Mouse (Mus musculus): ENCODE data around the gene Astl. TPM values are rescaled to one million over a fixed set of nuclear protein-coding genes. Genes with fewer than 3 reads are reported as not detected.

The Astl gene
- total RNA-seq, 2 experiments from 2014 or later, result not detected

DNA sequence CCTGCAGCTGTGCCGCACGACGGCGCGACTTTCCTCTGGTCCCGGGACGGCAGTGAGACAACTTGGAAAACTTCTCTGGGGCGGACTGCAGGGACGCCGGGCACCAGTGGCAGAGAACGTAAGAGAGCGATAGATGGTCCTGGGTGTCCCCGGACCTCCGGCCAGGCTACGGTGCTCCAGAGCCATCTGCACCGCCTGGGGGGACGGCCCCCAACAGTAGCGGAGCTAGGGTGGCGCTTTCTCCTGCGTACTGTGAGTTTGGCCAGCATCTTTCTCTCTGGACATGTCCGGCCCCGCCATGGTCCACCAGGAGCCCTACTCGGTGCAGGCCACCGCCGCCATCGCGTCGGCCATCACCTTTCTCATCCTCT, 24.8 kb downstream of the Astl start:
- DNase-seq, result no peak
- intact Hi-C loops (cut with DNase I), result loop anchor here (2.0 to 10.0 kb wide), 2 partner anchors 70 to 192 kb away; no protein-coding TSS in a partner anchor

DNA sequence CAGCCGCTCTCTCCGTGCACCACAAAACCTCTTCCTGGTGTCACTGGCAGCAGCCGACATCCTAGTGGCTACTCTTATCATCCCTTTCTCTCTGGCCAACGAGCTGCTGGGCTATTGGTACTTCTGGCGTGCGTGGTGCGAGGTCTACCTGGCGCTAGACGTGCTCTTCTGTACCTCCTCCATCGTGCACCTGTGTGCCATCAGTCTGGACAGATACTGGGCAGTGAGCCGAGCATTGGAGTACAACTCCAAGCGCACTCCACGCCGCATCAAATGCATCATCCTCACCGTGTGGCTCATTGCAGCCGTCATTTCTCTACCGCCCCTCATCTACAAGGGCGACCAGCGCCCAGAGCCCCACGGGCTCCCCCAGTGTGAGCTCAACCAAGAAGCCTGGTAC, 25.3 kb downstream of the Astl start:
- no peak for DNase-seq
- intact Hi-C loops (cut with DNase I), result loop anchor here (2.0 to 10.0 kb wide), 2 partner anchors 69 to 191 kb away; no protein-coding TSS in a partner anchor

DNA sequence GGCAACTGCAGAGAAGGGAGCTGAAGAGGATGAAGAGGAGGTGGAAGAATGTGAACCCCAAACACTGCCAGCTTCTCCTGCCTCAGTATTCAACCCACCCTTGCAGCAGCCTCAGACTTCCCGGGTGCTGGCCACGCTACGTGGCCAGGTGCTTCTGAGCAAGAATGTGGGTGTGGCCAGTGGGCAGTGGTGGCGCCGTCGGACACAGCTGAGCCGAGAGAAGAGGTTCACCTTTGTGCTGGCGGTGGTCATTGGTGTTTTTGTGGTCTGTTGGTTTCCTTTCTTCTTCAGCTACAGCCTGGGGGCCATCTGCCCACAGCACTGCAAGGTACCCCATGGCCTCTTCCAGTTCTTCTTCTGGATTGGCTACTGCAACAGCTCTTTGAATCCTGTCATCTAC, 26.0 kb downstream of the Astl start:
- no peak for DNase-seq
- intact Hi-C loops (cut with DNase I), result loop anchor here (10.0 kb wide), 1 partner anchor 190 kb away; no protein-coding TSS in a partner anchor

GRCm38 (mm10) chr2:127367126-127367820, 28.8 kb downstream of the Astl start:
- no peak for DNase-seq
- intact Hi-C loops (cut with DNase I), result loop anchor here (10.0 kb wide), 1 partner anchor 188 kb away; no protein-coding TSS in a partner anchor

GRCm38 (mm10) chr2:127369703-127370376, 31.4 kb downstream of the Astl start:
- DNase-seq, result no peak
- intact Hi-C loops (cut with DNase I), result loop anchor here (10.0 kb wide), 1 partner anchor 185 kb away; no protein-coding TSS in a partner anchor

- intact Hi-C loops (cut with DNase I), result no loop called here
- no peak for DNase-seq
Measured at GRCm38 (mm10) chr2:127370561-127371483, 32.4 kb downstream of the Astl start.

DNA sequence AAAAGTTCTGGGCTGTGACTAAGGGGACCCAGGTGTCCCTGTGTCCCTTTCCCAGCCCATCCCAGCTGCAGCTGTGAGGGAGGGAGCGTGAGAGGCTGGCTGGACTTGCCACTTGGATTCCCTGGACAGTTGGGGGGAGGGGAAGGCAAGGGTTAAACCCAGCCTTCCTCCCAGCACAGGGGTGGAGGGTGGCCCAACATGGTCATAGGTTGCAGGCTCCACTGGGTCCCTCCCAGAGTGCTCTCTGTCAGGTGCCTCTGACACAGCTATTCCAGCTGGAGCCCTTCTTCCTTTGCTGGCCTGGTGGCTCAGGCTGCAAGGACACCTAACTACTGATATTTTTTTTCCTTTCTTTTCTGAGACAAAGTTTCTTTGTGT, 33.0 kb downstream of the Astl start:
- DNase-seq, result no peak
- intact Hi-C loops (cut with DNase I), result no loop called here

DNA sequence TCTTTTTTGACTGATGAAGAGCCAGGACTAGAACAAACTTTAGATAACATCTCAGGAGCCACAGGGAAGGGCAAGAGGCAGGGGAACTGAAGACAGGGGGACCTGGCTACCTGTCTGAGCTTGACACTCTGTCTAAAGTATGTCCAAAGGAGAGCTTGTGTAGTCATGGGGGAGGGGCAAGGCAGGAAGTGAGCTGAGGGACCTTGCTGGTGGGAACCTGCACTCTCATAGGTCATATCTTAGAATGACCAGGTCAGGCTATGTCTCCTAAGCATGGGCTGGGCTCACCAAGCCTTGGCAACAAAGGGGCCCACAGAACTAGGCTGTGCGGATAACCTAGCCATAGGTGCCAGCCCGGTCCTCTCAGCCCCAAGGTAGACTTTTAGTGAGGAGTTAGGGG, 33.6 kb downstream of the Astl start:
- intact Hi-C loops (cut with DNase I), result no loop called here
- DNase-seq, result no peak

DNA sequence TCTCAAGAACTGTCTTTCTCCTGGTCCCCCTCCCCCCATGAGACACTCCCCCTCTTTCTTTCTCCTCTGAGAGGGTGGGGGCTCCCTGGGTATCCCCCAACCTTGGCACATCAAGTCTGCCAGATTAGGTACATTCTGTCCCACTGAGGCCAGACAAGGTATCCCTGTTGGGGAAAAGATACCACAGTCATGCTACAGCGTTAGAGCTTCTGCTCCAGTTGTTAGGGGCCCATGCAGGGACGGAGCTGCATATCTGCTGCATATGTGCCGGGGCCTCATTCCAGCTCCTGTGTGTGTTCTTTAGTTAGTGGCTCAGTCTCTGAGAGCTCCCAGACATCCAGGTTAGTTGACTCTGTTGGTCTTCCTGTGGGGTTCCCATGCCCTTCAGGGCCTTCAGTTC, 35.7 kb downstream of the Astl start:
- intact Hi-C loops (cut with DNase I), result no loop called here
- DNase-seq, result no peak

- intact Hi-C loops (cut with DNase I), result no loop called here
- DNase-seq, result no peak
Measured at GRCm38 (mm10) chr2:127375087-127375486, 36.6 kb downstream of the Astl start.

DNA sequence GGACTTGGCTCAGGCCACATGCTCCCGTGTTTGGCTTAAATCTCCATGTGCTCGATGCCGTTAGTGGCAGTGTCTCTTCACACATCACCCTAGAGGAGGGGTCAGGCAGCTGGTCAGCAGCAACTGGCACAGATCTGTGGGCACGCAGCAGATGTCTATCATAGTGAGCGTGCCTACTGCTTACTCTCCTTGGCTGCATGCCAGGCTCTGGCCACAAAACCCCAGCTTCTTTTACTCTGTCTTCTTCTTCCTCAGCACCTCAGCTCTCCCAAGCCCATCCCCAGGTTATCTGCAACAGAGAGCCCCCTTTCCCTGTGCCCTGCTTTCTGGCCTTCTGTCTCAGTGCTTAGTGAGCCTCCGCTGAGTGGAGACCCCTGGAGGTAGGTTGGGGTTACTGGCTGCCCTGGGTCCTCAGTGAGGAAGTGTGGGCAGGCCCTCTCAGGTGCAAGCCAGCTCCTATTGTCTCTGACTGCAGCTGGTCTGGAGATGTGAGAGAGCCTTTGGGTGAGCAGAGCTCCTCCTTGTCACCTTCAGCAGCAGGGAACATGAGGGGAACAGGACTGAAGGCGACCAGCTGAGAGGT, 37.4 kb downstream of the Astl start:
- DNase-seq, result no peak
- intact Hi-C loops (cut with DNase I), result no loop called here

- intact Hi-C loops (cut with DNase I), result no loop called here
- no peak for DNase-seq
Measured at GRCm38 (mm10) chr2:127376423-127377051, 38.1 kb downstream of the Astl start.

DNA sequence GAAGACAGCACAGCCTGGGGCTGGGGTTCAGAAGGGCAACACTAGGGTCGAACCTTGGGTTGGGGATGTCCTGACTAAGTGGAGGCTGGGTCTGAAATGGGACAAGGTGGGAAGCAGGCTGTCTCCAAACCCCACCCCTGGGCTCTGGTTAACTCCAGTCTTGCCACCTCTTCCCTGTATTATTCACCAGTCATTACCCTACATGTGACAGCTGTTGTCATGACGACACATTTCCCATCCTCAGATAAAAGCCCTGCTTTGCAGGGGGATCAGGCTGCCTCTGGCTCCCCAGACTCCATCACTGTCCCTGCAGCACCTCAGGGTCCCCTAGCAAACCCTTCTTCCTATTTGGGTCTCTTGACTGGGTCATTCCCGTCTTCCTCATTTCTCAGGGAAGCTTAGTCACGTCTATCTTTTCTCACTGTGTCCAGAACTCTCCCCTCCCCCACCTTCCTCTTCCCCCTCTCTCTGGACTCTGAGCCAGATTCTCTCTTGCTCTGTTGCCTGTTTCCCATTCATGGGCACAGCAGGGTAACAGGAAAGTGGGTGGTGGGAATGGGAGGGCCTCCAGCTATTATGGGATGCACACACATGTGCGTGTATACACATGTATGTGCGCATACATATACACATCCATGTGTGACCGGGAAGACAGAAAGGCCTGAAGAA, 39.6 kb downstream of the Astl start:
- no peak for DNase-seq
- intact Hi-C loops (cut with DNase I), result no loop called here

GRCm38 (mm10) chr2:127378611-127378990, 40.2 kb downstream of the Astl start:
- intact Hi-C loops (cut with DNase I), result no loop called here
- DNase-seq, result no peak

- intact Hi-C loops (cut with DNase I), result no loop called here
- no peak for DNase-seq
Measured at GRCm38 (mm10) chr2:127379250-127379649, 40.8 kb downstream of the Astl start.

GRCm38 (mm10) chr2:127383881-127384280, 45.4 kb downstream of the Astl start:
- DNase-seq, result no peak
- intact Hi-C loops (cut with DNase I), result no loop called here

- intact Hi-C loops (cut with DNase I), result no loop called here
- no peak for DNase-seq
Measured at GRCm38 (mm10) chr2:127387521-127387920, 49.1 kb downstream of the Astl start.

DNA sequence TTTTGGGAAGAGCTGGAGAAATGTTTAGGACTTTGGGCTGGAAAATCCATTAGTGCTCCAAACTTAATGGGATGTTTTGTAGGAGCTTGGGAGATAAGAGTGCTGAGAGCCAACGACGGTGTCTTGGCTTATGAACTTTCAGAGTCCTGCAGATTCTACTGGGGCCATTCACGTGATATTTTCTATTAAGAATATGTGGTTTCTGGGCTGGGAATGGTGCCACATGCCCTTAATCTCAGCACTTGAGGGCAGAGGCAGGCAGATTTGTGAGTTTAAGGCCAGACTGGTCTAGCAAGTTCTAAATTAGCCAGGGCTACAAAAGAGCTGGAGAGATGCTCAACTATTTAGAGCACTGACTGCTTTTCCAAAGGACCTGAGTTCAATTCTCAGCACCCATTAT, 51.9 kb downstream of the Astl start:
- intact Hi-C loops (cut with DNase I), result no loop called here
- DNase-seq, result no peak

DNA sequence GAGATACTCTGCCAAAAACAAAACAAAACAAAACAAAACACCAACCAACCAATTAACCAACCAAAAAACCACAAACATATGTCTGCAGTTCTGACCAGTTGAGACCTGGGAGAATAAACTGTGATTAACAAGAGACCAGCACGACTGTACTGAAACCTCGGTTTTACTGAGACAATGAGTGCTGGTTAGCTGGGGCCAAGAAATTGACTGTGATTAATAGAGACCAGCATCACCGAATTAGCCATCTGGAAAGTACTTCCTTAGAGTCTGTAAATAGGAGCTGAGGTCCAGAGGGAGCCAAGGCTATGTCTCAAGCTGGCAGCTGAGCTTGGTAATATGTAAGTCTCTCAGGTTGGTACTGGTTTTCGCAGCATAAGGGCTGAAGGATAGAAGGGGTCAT, 52.4 kb downstream of the Astl start:
- no peak for DNase-seq
- intact Hi-C loops (cut with DNase I), result no loop called here

DNA sequence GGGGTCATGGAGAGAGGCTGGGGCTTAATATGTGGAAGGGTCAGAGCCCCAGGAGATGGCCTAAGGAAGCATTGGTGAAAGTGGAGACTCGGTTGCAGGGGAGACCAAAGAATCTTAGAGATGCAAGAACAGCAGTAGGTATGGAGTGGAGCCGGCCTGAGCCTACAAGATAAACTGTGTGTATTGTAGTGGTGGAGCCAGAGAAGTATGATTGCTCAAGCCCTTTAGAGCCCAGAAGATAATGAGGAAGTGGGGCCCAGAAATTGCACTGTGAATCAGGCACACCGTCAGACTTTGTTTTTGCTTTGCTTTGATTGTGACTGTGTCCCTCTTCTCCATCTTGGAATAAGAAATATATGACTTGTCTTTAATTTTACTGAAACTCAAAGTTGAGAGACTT, 52.9 kb downstream of the Astl start:
- intact Hi-C loops (cut with DNase I), result no loop called here

More for the DNA sequence above, 52.9 kb downstream of the Astl start:
- no peak for DNase-seq

Data from gastrocnemius, postnatal 36 days (tissue).